Mouse (Mus musculus): ENCODE measurements at regions not wholly inside any gene's neighbourhood (a gene's known extent, or its start where the extent isn't known, plus 50 kb on each side); places are given as distances from the start of the nearest gene placed in this dataset.

GRCm38 (mm10) chr10:24464377-24464776 is 130.9 kb upstream of the Ccn2 start:
- no peak for TF ChIP-seq CTCF (IDR thresholded peaks at IDR 0.05; ENCODE audit: control insufficient read depth, insufficient read depth, insufficient read length)
- TF ChIP-seq CEBPB (IDR thresholded peaks at IDR 0.05; ENCODE audit: low read depth), result no peak
- no peak for TF ChIP-seq USF1 (IDR thresholded peaks at IDR 0.05; ENCODE audit: low read depth)
- no peak for TF ChIP-seq MYOD1 (IDR thresholded peaks at IDR 0.05; ENCODE audit: control insufficient read depth, insufficient read length, low read depth)
- no peak for TF ChIP-seq MAX (IDR thresholded peaks at IDR 0.05)
